Mouse (Mus musculus) intestine, postnatal 0 days (tissue): ENCODE data around the gene Bmf. TPM values are rescaled to one million over a fixed set of nuclear protein-coding genes. Genes with fewer than 3 reads are reported as not detected.

Experiments
- ATAC-seq: fragments of 200-750 bp; cut with Nextera tagmentation; 2 replicates; pipeline ENCODE4 v1.8.0; 2017; ENCODE audit warnings: mild to moderate bottlenecking, moderate TSS enrichment, moderate library complexity
- H3K27ac ChIP-seq: fragments of 300-500 bp; sonication (generic); 2 replicates; pipeline ENCODE4 v1.5.1; 2014; ENCODE audit warnings: mild to moderate bottlenecking, low read depth, low read length, moderate library complexity
- H3K27me3 ChIP-seq: fragments of 300-500 bp; sonication (generic); replicated peaks from 2 replicates; pipeline ENCODE4 v1.6.1; 2014; ENCODE audit warnings: low read length, mixed read lengths; ENCODE audit not compliant: control insufficient read depth, insufficient read depth
- H3K36me3 ChIP-seq: fragments of 300-500 bp; sonication (generic); 2 replicates; pipeline ENCODE4 v1.6.1; 2014; ENCODE audit warnings: mild to moderate bottlenecking, moderate library complexity; ENCODE audit not compliant: control insufficient read depth, insufficient read depth
- H3K4me1 ChIP-seq: fragments of 300-500 bp; sonication (generic); replicated peaks from 2 replicates; pipeline ENCODE4 v1.6.1; 2014; ENCODE audit warnings: antibody characterized with exemption, low read length, mixed read lengths; ENCODE audit not compliant: control insufficient read depth, insufficient read depth
- H3K4me2 ChIP-seq: fragments of 300-500 bp; sonication (generic); replicated peaks from 2 replicates; pipeline ENCODE4 v1.6.1; 2014; ENCODE audit warnings: low read depth, mild to moderate bottlenecking, moderate library complexity
- H3K4me3 ChIP-seq: fragments of 300-500 bp; sonication (generic); 2 replicates; pipeline ENCODE4 v1.5.1; 2014; ENCODE audit warnings: low read depth, low read length
- H3K9ac ChIP-seq: fragments of 300-500 bp; sonication (generic); 2 replicates; pipeline ENCODE4 v1.6.1; 2014; ENCODE audit warnings: mild to moderate bottlenecking, low read depth, low read length
- H3K9me3 ChIP-seq: fragments of 300-500 bp; sonication (generic); 2 replicates; pipeline ENCODE4 v1.6.1; 2016; ENCODE audit warnings: mixed run types; ENCODE audit not compliant: control insufficient read depth
- CTCF ChIP-seq: sonication (generic); IDR thresholded peaks from 2 replicates; pipeline ENCODE4 v1.5.1; 2016; ENCODE audit warnings: low read depth, mild to moderate bottlenecking, control low read depth, antibody characterized with exemption, moderate library complexity
- WGBS: fragments of 180-500 bp; shearing (Covaris S2); extraction: QIAGEN DNeasy Blood & Tissue Kit; methylation state at CpG from one replicate; pipeline ENCODE4 v1.1.7; 2014; 5-methylcytosine and 5-hydroxymethylcytosine counted together
- polyA plus RNA-seq: library from polyadenylated mRNA; unstranded; fragments of >200 nt; fragmentation: Nextera tagmentation; extraction: Ambion mirVana; gene quantifications from 2 replicates; pipeline ENCODE4 v1.2.1, GENCODE M21; 2015

The Bmf gene
- polyA plus RNA-seq, 1 experiment from 2014 or later, result 1.4 TPM

- 0 out of 2 replicates have a peak overlapping the region, but pooled peaks have one; percentile 1 for H3K9ac ChIP-seq
- H3K27me3 ChIP-seq, result no peaks in the 10 kb centered on the region
- peak overlapping the region; percentile 15; the same call in 1 of the 2 replicates for H3K27ac ChIP-seq
- H3K4me2 ChIP-seq, result peak overlapping the region; percentile 41
- WGBS, result 73% methylated on average over 7 of the region's 8 CpGs
- H3K36me3 ChIP-seq, result no peaks in the 10 kb centered on the region
- ATAC-seq, result no peak
- TF ChIP-seq CTCF, result no peak
- no peak overlapping the region for H3K4me3 ChIP-seq
- no peaks in the 10 kb centered on the region for H3K9me3 ChIP-seq
- no peaks in the 10 kb centered on the region; the same call in 1 of the 2 replicates for H3K4me1 ChIP-seq
Measured at GRCm38 (mm10) chr2:118509688-118510446, 39.6 kb downstream of the Bmf start.

- Histone ChIP-seq H3K4me3 (no peak overlapping the region), H3K27me3 (no peaks in the 10 kb centered on the region), H3K27ac (no peak overlapping the region), H3K4me1 (no peaks in the 10 kb centered on the region; the same call in 1 of the 2 replicates), H3K9me3 (no peaks in the 10 kb centered on the region), H3K36me3 (no peaks in the 10 kb centered on the region), H3K9ac (no peak overlapping the region), H3K4me2 (no peak overlapping the region)
- 83% methylated on average over 7 of the region's 7 CpGs for WGBS
- ATAC-seq, result no peak
- no peak for TF ChIP-seq CTCF
Measured at GRCm38 (mm10) chr2:118507126-118507525, 42.4 kb downstream of the Bmf start.

DNA sequence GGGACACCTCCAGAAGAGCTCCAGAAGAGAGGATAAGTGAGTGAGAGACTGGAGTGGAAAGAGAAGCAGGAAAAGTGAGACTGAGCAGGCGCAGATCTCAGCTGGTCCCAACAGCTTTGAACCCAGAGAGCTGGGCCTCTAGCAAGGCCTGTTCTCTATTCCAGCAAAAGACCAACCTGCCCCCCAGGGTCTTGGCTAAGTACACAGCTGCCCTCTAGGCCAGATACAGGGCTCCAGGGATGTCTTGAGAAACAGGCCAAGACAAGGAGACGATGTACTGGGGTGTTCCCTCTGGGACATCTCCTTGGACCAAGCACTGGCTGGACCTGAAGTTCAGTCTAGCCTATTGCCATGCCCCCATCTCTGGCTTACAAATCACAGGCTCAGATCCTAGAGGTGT lies 49.3 kb downstream of the Bmf start:
- no peak overlapping the region for H3K27ac ChIP-seq
- WGBS, result 86% methylated on average over 2 of the region's 2 CpGs

DNA sequence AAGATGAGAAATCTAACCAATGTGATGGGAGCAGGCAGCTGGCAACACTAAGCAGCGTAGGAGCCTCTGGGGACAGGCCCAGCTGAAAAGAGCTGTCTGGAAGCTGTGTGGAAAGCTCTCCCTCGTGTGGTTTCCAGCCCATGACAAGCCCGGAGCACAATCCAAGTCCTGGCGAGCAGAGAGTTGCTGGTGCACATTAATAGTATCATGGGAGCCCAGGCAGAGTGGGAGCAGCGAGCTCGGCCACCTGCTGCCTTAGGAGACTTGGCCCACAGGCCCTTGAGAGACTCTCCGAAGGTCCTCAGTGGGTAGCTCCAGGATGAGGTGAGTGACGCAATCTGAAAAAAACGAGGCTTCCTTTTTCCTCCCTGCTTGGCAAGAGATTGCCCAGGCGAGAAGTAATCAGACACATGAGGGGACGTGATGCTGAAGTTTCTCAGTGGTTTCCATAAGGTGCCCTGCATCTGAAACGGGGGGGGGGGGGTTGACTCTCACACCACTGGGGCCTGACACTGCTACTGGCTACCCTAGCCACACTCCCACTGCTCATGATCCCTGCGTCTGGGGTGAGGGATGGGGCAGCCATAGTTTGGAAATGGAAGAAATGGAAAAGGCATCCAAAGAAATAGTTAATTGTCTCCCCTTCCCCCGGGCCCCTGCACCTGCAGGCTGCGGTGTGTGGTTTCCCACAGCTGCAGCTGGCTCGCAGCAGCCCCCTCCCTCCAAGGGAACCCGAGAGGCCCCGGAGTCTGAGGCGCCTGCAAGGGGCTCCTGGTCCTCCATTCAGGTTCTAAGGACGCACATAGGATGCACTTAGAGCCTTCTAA lies 50.1 kb downstream of the Bmf start:
- Histone ChIP-seq H3K27me3 (no peaks in the 10 kb centered on the region), H3K4me2 (no peak overlapping the region), H3K4me3 (no peak overlapping the region), H3K36me3 (no peaks in the 10 kb centered on the region), H3K4me1 (no peaks in the 10 kb centered on the region), H3K9ac (no peak overlapping the region), H3K9me3 (no peaks in the 10 kb centered on the region), H3K27ac (no peak overlapping the region)
- ATAC-seq, result no peak
- WGBS, result 46% methylated on average over 20 of the region's 20 CpGs
- no peak for TF ChIP-seq CTCF

More for the DNA sequence above, 49.3 kb downstream of the Bmf start:
- Histone ChIP-seq H3K36me3 (no peaks in the 10 kb centered on the region), H3K4me3 (no peak overlapping the region), H3K4me1 (no peaks in the 10 kb centered on the region), H3K9me3 (no peaks in the 10 kb centered on the region), H3K9ac (no peak overlapping the region), H3K4me2 (no peak overlapping the region), H3K27me3 (no peaks in the 10 kb centered on the region)
- ATAC-seq, result no peak
- TF ChIP-seq CTCF, result no peak

DNA sequence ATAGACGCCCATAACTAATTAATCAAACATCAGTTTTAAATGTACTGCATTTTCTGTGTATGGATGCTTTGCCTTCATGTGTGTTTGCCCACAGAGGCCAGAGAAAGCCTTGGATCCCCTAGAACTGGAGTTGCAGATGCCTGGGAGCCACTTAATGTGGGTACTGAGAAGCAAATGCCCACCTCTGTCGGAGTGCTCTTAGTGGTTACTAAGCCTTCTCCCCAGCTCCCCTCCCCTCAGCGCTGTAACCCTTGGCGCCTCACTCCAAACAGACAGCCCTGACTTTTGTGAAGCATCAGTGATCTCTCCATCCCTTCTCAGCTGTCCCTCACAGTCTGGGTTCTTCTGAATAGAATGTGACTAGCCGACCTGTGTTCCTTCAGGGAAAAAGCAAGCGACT lies 51.0 kb downstream of the Bmf start:
- ATAC-seq, result no peak
- Histone ChIP-seq H3K4me2 (no peak overlapping the region), H3K4me1 (no peaks in the 10 kb centered on the region), H3K9ac (no peak overlapping the region), H3K27ac (no peak overlapping the region), H3K36me3 (no peaks in the 10 kb centered on the region), H3K4me3 (no peak overlapping the region), H3K9me3 (no peaks in the 10 kb centered on the region), H3K27me3 (no peaks in the 10 kb centered on the region)
- no peak for TF ChIP-seq CTCF
- WGBS, result 89% methylated on average over 6 of the region's 6 CpGs

DNA sequence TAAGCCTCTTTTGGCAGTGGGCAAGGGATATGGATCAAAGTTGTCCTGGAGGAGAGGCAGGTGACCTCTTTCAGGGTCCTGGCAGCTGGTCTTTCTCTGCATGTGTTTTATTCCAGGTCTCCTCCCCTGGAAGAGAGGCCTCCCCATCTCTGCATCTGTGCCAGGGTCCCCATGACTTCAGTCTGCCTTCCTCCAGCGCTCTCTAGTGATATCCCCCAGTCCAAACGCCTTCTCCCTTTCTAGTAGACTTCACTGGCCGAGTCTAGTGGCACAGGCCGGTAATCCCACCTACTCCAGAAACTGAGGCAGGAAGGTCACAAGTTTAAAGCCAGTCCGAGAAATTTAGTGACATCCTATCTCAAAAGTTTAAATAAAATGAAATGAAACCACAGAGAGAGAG lies 51.6 kb downstream of the Bmf start:
- Histone ChIP-seq H3K9me3 (no peaks in the 10 kb centered on the region), H3K4me2 (no peak overlapping the region), H3K36me3 (no peaks in the 10 kb centered on the region), H3K9ac (no peak overlapping the region), H3K4me3 (no peak overlapping the region), H3K27me3 (no peaks in the 10 kb centered on the region), H3K4me1 (no peaks in the 10 kb centered on the region), H3K27ac (no peak overlapping the region)
- 81% methylated on average over 5 of the region's 5 CpGs for WGBS
- no peak for ATAC-seq
- no peak for TF ChIP-seq CTCF
